Mouse (Mus musculus): ENCODE data around the gene Inka1. TPM values are rescaled to one million over a fixed set of nuclear protein-coding genes. Genes with fewer than 3 reads are reported as not detected.

The Inka1 gene
- polyA plus RNA-seq, 1 experiment from 2014 or later: 10.8 TPM

DNA sequence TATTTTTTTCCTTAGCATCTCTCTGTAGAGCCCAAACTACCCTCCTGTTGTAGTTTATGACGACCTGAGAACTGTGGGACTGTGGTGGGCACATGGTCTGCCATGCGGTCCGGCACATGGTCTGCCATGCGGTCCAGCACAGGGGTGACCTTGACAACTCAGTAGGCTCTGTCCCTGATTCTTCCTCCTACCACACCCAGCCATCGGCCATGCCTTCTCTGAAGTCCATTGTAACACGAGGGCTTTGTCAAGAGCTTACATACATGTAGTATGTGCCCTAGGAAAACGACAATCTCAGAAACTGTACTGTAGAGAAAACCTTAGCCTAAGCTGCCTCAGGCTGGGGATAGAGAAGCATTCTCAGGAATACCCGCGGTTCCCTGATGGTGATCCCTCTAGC lies 21.0 kb downstream of the Inka1 start:
- no peak overlapping the region for H3K4me3 ChIP-seq
- WGBS: 93% methylated on average over 9 of the region's 9 CpGs
- no peak overlapping the region for H3K9ac ChIP-seq
- H3K27ac ChIP-seq: no peak overlapping the region
- ATAC-seq: no peak
- H3K4me1 ChIP-seq: peaks cover 11% of the 10 kb centered on the region
- H3K4me2 ChIP-seq: no peak overlapping the region
- H3K36me3 ChIP-seq (ENCODE audit: poor library complexity, severe bottlenecking): peaks cover 67% of the 10 kb centered on the region
- no peaks in the 10 kb centered on the region for H3K9me3 ChIP-seq (replicated peaks)
- no peaks in the 10 kb centered on the region for H3K27me3 ChIP-seq

DNA sequence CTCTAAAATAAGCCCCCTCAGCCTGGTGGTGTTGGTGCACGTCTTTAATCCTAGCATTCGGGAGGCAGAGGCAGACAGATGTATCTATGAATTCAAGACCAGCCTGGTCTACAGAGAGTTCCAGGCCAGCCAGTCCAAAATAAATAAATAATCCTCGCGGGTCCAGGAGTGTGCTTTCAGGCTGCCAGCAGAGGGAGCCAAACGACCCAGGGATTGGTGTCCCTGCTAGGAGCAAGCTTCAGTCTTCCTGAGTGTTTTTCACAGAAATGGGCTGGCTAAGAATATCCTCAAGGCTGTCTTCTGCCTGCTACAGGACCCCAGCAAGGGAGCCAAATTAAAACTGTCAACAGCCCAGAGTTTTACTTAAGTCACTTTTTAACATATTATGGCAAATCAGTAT lies 22.0 kb downstream of the Inka1 start:
- H3K4me2 ChIP-seq: no peak overlapping the region
- H3K36me3 ChIP-seq (ENCODE audit: poor library complexity, severe bottlenecking): peaks cover 67% of the 10 kb centered on the region
- 29% methylated on average over 5 of the region's 5 CpGs for WGBS
- no peak overlapping the region for H3K27ac ChIP-seq
- H3K9ac ChIP-seq: no peak overlapping the region
- no peak overlapping the region for H3K4me3 ChIP-seq
- H3K9me3 ChIP-seq (replicated peaks): no peaks in the 10 kb centered on the region
- no peaks in the 10 kb centered on the region for H3K27me3 ChIP-seq
- peaks cover 11% of the 10 kb centered on the region for H3K4me1 ChIP-seq
- peak; percentile 38; the same call in 1 of the 2 replicates for ATAC-seq

DNA sequence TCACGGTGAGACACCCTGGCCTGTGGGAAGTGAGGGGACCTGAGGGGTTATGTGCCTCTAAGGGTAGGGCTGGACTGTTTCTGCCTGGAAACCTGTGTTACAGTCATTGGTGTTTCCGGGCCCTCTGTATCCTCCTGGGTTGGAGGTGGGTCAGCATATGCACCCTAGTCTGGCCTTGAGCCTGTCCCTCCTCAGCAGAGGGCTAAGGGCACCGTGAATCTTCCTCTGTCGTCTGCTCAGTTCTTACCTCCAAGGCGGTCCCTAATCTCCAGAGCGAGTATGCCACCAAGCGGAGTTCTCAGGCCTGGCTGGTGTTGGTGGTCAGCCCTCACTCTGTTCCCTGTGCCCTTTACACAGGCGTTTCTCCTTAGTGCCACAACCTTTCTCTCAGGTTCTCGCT lies 22.8 kb downstream of the Inka1 start:
- WGBS: 95% methylated on average over 9 of the region's 9 CpGs
- Histone ChIP-seq H3K4me1 (peaks cover 11% of the 10 kb centered on the region), H3K9ac (no peak overlapping the region), H3K9me3 (replicated peaks) (no peaks in the 10 kb centered on the region), H3K36me3 (ENCODE audit: poor library complexity, severe bottlenecking) (peaks cover 64% of the 10 kb centered on the region), H3K4me2 (no peak overlapping the region), H3K4me3 (no peak overlapping the region), H3K27ac (no peak overlapping the region), H3K27me3 (no peaks in the 10 kb centered on the region)
- ATAC-seq: no peak

DNA sequence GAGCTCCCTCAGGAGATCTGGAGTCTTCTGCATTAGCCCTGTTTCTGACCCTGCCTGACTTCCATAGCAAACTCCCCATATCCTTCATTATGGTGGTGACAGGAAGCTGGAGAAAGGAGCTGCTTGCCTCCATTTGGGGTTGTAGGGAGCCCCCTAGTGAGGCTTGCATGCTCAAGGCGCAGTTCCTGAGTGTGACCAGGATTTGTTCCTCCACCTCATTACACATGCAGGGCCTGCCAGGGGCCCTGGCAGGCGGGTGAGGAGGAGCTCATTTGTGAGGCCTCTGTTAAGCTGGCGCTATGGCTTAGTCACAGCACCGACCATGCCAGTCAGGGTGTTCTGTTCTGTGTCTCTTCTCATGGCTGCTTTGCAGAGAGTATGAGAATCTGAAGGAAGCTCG lies 23.8 kb downstream of the Inka1 start:
- peak overlapping the region; percentile 14; the same call in 1 of the 2 replicates for H3K9ac ChIP-seq

DNA sequence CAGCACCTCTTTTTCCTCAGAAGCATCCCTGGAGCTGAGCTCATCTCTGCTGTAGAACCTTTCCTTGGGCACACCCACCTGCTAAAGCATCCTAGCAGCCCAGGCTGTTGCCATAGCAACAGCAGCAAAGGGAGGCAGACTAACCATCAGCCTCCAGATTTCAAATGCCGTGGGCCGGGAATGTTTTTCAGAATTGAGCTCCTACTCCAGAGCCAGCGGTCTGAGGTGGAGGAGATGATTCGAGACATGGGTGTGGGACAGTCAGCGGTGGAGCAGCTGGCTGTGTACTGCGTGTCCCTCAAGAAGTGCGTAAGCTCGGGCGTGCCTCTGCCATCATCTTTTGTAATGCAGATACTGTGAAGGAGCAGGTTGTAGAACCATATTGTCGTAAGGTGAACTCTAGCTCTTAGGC lies 24.3 kb downstream of the Inka1 start:
- H3K4me2 ChIP-seq: peak overlapping the region; percentile 10; the same call in 1 of the 2 replicates
- 0 out of 2 replicates have a peak overlapping the region, but pooled peaks have one; percentile 21 for H3K9ac ChIP-seq
- peak overlapping the region; percentile 74 for H3K27ac ChIP-seq

More for the DNA sequence above, 23.8 kb downstream of the Inka1 start:
- Histone ChIP-seq H3K27ac (peak overlapping the region; percentile 74), H3K4me1 (peaks cover 11% of the 10 kb centered on the region), H3K4me2 (no peak overlapping the region), H3K4me3 (no peak overlapping the region), H3K36me3 (ENCODE audit: poor library complexity, severe bottlenecking) (peaks cover 74% of the 10 kb centered on the region), H3K27me3 (no peaks in the 10 kb centered on the region), H3K9me3 (replicated peaks) (no peaks in the 10 kb centered on the region)
- ATAC-seq: peak; percentile 52
- WGBS: 39% methylated on average over 5 of the region's 5 CpGs

DNA sequence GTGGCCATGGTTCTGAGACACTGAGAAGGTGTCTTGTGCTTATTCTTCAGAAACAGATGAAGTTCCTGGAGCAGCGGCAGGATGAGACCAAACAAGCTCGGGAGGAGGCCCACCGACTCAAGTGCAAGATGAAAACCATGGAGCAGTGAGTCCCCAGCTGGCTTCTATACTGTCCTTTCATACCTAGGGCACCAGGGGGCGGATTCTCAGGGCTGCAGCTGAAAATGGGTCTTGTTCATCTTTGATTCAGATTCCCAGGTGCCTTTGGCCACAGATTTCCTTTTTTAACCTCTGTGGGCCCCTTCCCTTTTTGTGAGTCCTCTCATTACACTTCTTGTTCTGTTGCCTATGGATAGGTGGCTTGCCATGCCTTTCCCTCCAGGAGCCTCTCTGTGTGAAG lies 24.8 kb downstream of the Inka1 start:
- peak overlapping the region; percentile 10; the same call in 1 of the 2 replicates for H3K4me2 ChIP-seq
- H3K4me3 ChIP-seq: no peak overlapping the region
- peaks cover 11% of the 10 kb centered on the region for H3K4me1 ChIP-seq
- WGBS: 70% methylated on average over 4 of the region's 4 CpGs
- H3K27ac ChIP-seq: peak overlapping the region; percentile 66
- no peaks in the 10 kb centered on the region for H3K9me3 ChIP-seq (replicated peaks)
- 0 out of 2 replicates have a peak overlapping the region, but pooled peaks have one; percentile 21 for H3K9ac ChIP-seq
- no peak for ATAC-seq
- no peaks in the 10 kb centered on the region for H3K27me3 ChIP-seq
- H3K36me3 ChIP-seq (ENCODE audit: poor library complexity, severe bottlenecking): peaks cover 82% of the 10 kb centered on the region

More for the DNA sequence above, 24.3 kb downstream of the Inka1 start:
- no peaks in the 10 kb centered on the region for H3K9me3 ChIP-seq (replicated peaks)
- H3K36me3 ChIP-seq (ENCODE audit: poor library complexity, severe bottlenecking): peaks cover 79% of the 10 kb centered on the region
- H3K27me3 ChIP-seq: no peaks in the 10 kb centered on the region
- 74% methylated on average over 10 of the region's 10 CpGs for WGBS
- no peak overlapping the region for H3K4me3 ChIP-seq
- peaks cover 11% of the 10 kb centered on the region for H3K4me1 ChIP-seq
- peak; percentile 68; the same call in 1 of the 2 replicates for ATAC-seq

DNA sequence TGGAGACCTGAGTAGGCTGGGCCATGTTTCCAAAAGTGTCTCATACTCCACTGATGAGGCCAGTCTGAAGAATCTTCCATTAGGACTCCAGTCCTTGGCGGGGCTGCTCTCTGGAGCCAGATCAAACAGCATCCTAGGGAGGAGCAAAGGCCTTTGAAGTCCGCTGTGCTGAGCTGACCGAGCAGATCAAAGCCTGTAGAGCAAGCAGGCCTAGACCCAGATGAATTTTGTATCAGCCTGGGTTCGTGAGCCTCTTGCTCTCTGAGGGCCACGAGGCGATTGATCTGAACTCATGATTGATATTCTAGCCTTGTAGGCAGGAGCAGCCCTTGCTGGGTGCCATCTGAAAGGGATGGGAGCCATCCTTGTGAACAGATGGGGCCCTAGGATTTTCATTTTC lies 25.8 kb downstream of the Inka1 start:
- H3K27ac ChIP-seq: no peak overlapping the region
- no peaks in the 10 kb centered on the region for H3K9me3 ChIP-seq (replicated peaks)
- no peak for ATAC-seq
- H3K9ac ChIP-seq: no peak overlapping the region
- no peak overlapping the region for H3K4me3 ChIP-seq
- H3K4me2 ChIP-seq: no peak overlapping the region
- 79% methylated on average over 6 of the region's 6 CpGs for WGBS
- H3K36me3 ChIP-seq (ENCODE audit: poor library complexity, severe bottlenecking): peaks cover 80% of the 10 kb centered on the region
- H3K4me1 ChIP-seq: peaks cover 11% of the 10 kb centered on the region
- H3K27me3 ChIP-seq: no peaks in the 10 kb centered on the region

DNA sequence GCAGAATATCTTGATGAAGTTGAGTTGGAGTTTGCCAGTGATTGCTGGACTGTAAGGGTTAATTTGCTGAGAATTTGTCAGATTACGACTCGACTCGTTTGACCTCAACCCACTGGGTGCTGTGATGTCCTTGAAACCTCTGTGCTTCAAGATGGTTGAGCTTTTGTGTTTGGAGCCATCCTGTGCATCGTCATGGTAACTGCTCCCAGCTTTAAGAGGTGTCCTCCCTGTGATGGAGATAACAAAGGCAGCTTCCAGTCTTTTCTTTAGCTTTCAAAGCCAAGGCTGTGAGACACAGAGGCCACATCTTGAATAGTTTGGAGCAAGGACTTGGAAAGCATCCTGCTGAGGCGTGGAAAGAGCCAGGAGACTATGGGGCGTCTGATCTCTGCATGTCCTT lies 28.5 kb downstream of the Inka1 start:
- H3K27ac ChIP-seq: no peak overlapping the region
- H3K4me2 ChIP-seq: no peak overlapping the region
- ATAC-seq: no peak
- peaks cover 12% of the 10 kb centered on the region for H3K4me1 ChIP-seq
- 28% methylated on average over 6 of the region's 6 CpGs for WGBS
- H3K9me3 ChIP-seq (replicated peaks): no peaks in the 10 kb centered on the region
- no peak overlapping the region for H3K4me3 ChIP-seq
- no peak overlapping the region for H3K9ac ChIP-seq
- H3K27me3 ChIP-seq: no peaks in the 10 kb centered on the region
- peaks cover 55% of the 10 kb centered on the region for H3K36me3 ChIP-seq (ENCODE audit: poor library complexity, severe bottlenecking)

DNA sequence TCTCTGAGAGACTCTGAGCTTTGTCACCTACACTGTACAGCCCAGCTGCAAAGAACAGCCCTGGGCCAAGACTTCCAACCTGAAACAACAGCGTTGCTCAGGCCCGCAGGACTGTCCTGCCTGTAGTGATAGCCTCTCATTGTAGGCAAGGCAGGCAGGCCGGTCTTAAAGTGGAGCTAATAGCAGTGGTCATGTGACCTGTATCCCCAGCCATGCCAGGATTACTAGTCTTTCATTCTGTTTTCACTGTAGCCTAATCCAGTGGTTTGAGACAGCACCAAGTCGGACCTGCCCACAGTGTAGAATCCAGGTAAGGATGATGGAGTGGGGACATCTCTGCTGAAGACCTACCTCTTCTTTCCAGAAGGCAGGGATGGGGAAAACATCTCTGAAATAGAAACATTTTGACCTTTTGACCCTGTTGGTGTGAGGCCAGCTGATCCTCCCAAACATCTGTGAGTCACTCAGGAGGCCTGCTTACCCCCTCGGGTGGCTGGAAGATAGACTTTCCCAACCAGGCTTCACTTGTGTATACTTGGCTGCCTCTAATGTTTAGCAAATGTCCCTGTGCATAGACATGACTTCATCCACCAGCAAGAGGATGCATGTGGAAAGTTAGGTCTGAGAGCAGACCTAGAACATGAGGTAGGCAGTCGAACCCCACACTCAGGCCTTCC lies 29.9 kb downstream of the Inka1 start:
- Histone ChIP-seq H3K9ac (no peak overlapping the region), H3K4me3 (no peak overlapping the region), H3K4me1 (peaks cover 13% of the 10 kb centered on the region), H3K4me2 (no peak overlapping the region), H3K36me3 (ENCODE audit: poor library complexity, severe bottlenecking) (peaks cover 43% of the 10 kb centered on the region), H3K27me3 (no peaks in the 10 kb centered on the region), H3K27ac (no peak overlapping the region), H3K9me3 (replicated peaks) (no peaks in the 10 kb centered on the region)
- ATAC-seq: no peak
- WGBS: 86% methylated on average over 6 of the region's 6 CpGs

DNA sequence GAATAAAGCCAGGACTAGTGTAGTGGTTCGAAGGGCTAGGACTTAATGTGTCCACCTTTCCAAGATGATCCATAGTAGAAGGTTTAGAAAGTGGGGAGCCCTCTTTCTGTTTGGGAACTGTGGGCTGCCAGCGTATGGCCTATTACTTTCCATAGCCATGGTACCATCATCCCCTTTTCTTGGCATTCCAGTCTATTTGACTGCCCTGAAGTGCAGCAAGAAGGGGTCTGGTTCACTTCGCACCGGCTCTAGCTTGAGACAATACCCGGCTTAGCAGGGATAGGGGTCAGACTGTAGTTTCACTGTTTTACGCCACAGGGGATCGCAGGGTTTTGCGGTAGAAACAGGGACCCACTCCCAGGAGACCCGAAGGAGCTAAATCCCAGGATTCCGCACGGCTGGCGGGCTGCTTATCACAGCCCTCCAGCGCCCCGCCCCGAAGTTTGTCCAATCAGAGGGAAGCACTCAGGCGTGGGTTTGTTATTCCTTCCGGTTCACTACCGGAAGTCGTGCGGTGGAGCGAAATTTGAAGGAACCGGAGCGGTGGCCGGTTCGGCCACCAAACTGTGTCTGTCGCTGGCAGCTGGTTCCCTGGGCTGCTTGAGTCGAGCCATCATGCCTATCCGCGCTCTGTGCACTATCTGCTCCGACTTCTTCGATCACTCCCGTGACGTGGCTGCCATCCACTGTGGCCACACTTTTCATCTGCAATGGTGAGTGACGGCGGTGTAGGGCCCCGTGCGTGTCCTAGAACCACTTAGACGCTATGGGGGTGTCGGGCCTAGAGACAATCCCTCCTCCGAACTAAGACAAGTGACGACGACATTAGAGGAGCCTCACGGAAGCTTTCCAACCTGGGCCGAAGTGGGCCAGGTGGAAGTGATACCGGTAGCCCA lies 35.0 kb downstream of the Inka1 start:
- peaks cover under 1% of the 10 kb centered on the region; the same call in 1 of the 2 replicates for H3K36me3 ChIP-seq (ENCODE audit: poor library complexity, severe bottlenecking)
- peak; percentile 98 for ATAC-seq
- no peaks in the 10 kb centered on the region for H3K27me3 ChIP-seq
- peak overlapping the region; percentile 62 for H3K4me3 ChIP-seq
- peak overlapping the region; percentile 87 for H3K4me2 ChIP-seq
- peaks cover 13% of the 10 kb centered on the region for H3K4me1 ChIP-seq
- whole genome bisulfite sequencing: 14% methylated on average over 45 of the region's 45 CpGs
- no peaks in the 10 kb centered on the region for H3K9me3 ChIP-seq (replicated peaks)
- H3K9ac ChIP-seq: peak overlapping the region; percentile 69
- H3K27ac ChIP-seq: peak overlapping the region; percentile 79

DNA sequence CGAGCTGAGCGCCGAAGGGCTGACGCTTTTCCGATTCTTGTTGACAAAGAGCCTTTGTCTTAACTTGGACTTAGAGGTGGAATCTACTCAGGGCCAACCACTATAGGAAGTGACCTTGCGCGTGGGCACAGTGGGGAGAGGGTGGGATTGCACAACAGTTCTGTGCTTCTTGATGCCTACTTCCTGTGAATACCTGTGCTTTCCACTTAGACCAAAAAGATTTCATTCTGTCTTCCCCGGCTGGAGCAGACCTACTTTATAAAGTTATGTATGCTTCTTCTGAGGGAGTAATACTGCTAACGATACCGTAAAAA lies 35.8 kb downstream of the Inka1 start, which contains the start of gene Traip:
Traip (plus strand) TSS at position 215 of the 314 bp plus-strand sequence.
- H3K4me3 ChIP-seq: peak within 1 kb of the TSS; percentile 62
- H3K4me2 ChIP-seq: peak within 1 kb of the TSS; percentile 87
- ATAC-seq: no peak
- peaks cover 13% of the 10 kb centered on the region for H3K4me1 ChIP-seq
- H3K9ac ChIP-seq: peak within 1 kb of the TSS; percentile 69
- WGBS: 92% methylated on average over 10 of the region's 10 CpGs
- H3K9me3 ChIP-seq (replicated peaks): no peaks in the 10 kb centered on the region
- peak within 1 kb of the TSS; percentile 79 for H3K27ac ChIP-seq
- no peaks in the 10 kb centered on the region for H3K27me3 ChIP-seq
- no peaks in the 10 kb centered on the region for H3K36me3 ChIP-seq (ENCODE audit: poor library complexity, severe bottlenecking)
